Mouse (Mus musculus) lung, postnatal 14 days (tissue): ENCODE measurements around the gene Syne3.

Source experiments
- DNase-seq: peaks from one replicate; pipeline ENCODE4 v3.0.0; 2021

Gene Syne3

DNA sequence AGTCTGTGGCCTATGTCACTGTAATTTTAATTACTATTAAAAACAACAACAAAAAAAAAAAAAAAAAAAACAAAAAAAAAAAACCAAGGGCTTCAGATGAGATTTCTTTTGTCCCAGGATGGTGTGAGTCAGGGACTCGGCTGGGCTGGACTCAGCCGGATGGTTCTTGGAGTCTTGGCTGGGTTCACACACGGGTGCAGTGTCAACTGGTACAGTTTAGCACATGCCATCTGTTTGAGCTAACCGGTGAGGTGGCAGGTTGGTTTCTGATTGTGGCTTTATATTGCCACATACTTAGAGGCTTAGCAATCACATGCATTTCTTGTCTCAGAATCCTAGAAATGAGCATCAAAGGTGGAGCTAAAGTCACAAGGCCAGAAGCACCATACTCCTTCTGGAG is 92.3 kb downstream of the Syne3 start:
- no peak for DNase-seq

DNA sequence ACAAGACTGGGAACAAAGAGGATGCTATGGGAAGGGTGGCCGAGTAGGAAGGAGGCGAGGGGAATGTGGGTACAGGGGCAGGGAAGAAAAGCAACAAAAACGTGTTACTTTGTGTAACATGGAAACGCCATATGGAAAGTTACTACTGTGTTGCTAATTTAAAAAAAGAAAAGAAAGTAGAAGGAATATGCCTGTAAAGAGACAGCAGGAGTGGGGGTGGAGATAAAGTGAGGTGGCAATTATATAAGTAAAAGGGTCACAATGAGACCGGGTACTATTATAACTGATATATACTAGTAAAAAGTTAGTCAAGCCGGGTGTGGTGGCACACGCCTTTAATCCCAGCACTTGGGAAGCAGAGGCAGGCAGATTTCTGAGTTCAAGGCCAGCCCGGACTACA is 92.8 kb downstream of the Syne3 start:
- DNase-seq = no peak

DNA sequence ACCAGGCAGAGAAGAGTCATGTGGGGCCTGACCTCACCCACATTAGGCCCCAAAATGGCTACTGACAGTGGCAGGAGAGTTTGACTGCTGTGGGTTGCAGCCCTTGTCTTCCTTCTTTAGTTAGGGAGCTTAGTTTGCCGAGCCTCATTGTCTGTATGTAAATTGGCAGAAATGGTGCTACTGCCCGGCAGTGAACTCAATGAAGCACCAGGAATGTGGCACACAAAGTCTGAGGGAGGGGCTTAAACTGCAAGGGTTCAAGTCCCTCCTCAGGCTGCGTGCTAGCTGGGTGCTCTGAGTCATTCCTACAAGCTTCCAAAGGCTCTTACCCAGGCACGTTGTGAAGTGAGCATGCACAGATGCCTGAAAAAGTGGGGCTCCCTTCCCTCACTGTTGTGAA is 93.9 kb downstream of the Syne3 start:
- DNase-seq = no peak

DNA sequence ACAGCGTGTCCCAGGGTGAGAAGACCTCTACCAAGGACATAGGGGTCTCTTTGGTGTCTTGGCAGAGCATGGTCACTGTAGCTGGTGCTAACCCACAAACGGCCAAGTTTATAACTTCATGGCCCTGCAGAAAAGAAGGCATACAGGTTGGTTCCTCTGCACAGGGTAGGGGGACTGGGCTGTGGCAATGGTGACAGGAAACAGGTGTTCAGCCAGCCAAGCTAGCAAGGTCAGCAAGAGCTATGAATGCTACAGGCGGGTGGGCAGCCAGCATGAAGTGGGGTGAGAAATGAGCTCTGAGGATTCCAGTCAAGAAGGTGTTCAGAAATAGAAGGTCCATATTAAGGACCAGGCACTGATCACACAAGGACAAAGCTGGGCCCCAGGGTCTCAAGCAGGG is 96.6 kb downstream of the Syne3 start:
- DNase-seq = no peak

DNA sequence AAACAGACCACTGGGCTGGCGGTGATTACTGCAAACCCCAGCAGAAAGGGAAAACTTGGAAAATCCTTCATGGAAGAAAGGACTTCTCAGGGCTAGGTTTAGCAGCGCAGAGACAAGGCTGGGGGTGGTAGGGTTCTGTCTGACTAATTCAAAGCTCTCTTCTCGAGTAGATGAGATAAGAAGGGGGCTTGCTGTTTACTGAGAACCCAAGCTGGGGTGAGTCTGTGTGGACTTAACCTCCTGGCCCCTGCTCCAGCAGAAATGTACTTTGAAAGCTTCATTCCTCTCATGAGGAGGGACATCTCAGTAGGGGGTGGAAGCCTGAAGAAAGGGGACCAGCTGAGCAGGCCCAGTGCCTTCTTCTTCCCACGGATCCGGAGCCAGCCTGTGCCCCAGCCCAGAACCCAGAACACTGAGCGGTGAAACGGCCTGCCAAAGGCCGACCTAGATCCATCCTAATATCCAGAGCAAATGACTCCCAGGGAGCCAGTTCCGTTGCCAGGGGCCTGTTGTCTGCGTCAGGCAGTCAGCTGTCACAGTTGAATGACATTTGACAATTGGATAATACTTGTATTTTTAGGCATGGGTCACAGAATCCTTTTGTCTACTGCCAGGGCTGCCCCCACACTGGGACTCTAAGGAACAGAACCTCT is 97.2 kb downstream of the Syne3 start:
- no peak for DNase-seq

DNA sequence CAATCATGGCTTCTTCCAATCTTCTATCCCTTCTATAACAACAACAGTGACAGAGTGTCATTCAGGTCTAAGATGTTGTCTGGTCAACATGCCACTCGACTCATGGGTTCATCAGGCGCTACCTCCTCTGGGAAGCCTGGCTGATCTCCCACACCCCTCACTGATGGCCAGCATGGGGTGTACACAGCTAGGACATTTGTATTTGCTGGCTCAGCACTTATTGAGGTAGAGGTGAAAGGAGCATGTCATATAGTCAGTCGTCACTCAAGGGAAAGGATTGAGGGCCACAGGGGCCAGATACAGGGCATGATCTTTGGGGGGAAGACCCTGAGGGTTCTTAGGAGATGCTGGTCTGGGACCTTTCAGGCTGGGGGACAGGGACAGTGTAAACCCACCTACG is 99.9 kb downstream of the Syne3 start:
- no peak for DNase-seq

DNA sequence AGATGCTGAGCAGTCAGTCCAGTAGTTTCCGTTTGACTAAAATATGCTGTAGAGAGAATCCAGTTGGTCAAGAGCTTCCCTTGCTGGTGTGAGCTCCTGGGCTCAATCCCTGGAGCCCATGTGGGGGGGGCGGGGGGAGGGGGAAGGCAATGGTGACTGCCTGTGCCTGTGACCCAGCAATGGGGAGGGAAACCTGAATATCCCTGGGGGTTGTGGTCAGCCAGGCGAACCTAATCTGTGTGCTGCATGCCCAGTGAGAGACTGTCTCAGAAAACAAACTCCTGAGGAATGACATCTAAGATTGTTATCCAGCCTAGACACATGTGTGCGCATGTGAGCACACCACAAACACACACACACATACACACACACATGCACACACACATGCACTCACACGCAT is 100.6 kb downstream of the Syne3 start:
- DNase-seq = no peak

DNA sequence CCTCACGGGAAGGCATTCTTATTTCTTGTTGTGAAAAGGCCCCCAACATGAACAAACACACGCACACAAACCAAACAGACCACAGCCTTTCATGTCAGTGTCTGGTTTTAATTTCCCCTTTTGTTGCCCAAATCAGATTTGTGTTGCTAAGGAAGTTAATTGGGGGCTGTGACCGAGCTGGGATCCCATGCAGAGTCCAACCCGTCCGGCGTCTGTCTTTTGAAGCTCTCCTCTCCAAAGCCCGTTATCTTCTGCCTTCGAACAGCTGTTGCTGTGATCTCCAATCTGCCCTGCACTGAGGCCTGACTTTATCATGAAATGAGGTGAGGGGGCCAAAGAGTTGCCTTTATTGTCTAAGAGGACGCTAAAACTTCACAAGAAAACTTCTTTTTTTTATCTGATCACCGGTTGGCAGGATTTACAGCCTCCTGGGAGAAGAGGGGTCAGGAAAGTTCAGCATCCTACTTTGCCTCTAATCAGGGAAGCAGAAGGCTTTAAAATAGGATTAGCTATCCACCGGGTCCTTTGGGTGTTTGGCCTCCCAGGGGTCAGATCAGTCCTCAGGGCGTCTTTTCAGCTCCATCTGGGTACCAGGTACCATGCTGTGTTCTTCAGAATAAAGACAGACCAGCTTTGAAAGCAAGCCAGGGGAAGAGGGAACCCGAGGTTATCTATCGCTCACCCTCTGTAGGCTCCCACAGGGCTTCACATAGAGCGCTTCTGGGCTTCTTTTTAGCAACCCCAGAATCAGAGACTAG is 101.4 kb downstream of the Syne3 start:
- DNase-seq = no peak

DNA sequence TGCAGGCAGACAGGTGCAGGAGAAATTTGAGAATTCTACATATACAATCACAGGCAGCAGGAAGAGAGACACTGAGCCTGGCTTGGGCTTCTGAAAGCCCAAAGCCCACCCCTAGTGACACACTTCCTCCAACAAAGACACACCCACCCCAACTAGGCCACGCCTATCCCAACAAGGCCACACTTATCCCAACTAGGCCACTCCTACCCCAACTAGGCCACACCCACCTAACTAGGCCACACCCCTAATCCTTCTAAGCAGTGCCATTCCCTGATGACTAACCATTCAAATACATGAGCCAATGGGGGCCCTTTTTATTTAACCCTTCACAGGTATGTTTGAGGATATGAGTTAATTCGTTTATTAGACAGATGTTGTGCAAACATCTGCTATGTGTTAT is 102.5 kb downstream of the Syne3 start:
- no peak for DNase-seq

DNA sequence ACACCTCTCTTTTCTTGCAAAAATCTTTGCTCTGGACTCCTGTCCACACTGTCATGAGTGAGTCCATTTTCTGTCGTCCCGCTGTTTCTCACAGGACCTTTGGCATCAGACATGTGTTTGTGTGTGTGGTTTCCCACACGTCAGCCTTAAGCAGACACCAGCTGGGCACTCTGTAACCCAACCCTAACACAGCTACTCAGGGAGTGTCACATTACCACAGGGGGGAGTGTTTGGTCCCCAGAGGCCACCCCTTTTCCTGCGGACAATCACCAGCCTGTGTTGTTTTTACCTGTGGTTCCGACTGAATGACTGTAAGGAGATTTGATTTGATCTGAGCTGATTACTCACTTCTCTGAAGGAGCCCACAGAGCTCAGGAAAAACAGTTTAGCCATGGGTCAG is 105.5 kb downstream of the Syne3 start:
- DNase-seq = no peak

DNA sequence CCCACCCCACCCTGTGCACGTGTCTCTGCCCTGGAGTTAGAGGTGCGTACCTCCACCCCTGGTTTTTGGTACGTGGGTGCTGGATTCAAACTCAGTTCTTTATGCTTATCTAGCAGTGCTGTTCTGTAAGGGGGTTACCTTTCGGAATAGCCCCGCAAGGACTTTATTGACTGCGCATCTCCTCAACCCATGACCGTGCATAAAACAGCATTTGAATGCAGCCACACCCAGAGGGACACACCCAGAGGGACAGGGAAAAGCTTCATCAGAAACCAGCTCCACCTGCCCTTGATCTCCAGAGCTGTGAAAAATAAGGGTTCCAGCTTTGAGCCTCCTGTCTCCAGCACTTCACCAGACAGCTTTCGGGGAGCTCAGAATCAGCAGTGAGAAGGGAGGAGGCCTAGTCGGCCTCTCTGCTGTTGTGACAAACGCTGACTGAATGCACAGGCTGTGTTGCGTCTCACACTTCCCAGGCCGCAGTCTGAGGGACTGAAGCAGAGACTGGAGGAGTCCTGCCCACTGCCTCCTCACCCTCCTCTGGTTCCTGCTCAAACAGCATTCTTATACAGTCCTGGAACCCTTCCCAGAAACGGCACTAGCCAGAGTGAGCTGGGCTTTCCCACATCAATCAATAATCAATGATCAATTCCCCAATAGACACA is 107.1 kb downstream of the Syne3 start:
- no peak for DNase-seq

DNA sequence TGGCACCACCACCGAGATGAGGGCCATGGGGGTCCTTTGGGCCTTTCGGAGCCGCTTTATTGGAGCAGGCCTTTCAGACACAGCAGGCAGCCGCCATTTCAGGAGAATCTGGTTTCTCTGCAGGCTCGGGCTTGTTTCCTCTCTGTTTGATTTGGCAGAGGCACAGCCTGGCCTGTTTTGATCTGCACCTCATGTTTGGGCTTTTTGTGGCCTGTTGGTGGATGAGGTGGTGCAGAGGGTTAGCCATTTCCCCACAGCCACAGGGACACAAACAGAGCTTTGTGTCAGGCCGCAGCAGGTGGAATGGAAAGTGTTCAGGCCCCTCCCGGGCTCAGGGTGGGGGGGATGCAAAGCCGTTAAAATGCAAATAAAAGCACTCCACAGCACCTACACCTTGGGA is 108.3 kb downstream of the Syne3 start:
- DNase-seq = no peak

DNA sequence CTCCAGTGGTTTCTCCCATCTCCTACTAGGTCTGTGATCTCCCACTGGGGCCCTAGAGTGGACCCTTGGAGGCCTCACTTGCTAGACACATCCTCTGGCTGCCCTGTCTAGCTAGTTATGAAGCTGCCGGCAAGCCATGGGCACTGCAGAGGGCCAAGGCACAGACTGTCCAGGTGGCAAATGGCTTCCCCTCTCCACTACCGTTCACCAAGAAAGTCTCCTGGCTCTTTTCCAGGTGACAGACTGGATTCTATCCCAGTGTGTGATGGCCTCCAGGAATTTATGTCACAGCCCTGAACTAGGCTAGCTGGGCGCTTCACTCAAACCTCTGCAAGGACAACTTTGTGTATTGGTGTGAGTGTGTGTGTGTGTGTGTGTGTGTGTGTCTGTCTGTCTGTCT is 109.8 kb downstream of the Syne3 start:
- no peak for DNase-seq

DNA sequence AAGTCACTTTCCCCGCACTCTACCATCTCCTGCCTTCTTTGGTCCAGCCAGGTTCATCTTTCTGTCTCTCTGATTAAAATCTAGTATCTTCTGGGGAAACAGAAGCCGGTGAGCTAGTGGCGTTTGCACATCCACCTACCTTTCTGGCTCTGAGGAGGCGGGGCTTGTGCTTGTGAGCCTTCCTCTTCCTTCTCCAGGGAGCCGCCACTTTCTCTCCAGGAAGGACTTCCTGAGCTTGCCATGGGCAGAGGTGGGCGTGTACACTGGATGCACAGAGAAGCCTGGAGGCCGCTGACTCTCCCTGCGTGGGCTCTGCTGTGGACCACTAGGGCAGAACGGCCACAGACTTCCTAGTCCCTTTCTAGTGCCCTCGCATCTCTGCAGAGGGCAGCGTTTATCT is 110.4 kb downstream of the Syne3 start:
- no peak for DNase-seq

DNA sequence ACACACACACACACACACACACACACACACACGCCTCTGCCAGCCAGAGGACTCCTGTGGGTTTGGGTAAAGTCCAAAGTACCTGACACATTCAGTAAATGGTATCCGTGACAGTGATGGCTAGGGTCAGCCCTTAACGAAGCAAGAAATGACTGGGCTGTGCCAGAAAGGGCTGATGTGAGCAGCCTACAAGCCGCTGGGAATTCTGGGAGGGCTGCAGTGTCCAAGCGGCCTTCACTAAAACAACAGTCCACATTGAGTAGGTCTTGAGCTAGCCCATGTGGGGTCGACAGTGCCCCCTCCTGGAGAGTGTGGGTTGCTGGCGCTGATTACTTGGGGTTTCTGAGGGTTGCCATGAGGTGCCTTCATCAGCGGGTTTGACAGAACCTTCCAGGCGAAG is 110.9 kb downstream of the Syne3 start:
- no peak for DNase-seq

DNA sequence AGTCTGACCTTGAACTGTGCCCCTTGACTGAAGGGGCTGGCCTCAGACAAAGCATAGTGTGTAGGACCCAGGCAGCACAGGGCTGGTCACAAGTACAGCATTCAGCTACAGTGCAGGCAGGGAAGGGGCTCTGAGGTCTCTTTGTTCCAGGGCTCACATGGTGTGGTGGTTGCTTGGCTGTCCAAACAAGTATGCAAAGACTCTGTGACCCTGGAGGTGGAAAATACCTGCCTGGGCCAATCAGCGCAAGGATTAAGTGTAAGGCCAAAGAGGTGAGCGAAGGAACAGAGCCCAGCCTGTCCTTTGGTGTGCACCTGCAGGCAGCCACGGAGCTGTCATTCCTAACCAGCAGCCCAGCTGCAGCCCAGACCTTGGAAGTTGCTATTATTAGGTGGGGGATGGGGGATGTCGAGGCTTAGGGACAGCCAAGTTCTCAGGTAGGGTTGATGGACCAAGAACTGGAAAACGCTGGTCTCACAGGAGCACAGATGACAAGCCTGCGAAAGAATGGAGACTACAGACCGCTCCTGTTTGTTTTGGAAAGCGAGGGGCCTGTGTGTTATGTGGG is 112.5 kb downstream of the Syne3 start:
- DNase-seq = no peak

DNA sequence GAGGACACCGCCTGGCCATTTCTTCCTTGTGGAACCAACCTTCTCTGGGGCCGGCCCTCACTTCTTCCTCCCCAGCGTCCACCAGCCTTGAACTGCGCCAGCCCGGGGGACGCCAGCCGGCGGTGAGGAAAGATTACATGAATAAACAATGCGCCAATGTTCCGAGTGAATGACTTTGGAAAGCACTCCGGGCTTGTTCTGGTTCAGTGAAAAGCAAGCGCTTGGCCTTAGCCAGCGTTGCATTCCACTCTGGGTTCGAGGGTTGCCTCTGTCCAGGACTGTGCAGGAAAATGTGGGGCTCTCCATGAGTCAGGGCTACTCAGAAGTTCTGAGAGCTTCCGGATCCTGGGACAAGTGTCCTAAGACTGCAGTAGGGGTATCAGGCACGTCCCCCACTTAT is 113.0 kb downstream of the Syne3 start:
- DNase-seq = no peak

DNA sequence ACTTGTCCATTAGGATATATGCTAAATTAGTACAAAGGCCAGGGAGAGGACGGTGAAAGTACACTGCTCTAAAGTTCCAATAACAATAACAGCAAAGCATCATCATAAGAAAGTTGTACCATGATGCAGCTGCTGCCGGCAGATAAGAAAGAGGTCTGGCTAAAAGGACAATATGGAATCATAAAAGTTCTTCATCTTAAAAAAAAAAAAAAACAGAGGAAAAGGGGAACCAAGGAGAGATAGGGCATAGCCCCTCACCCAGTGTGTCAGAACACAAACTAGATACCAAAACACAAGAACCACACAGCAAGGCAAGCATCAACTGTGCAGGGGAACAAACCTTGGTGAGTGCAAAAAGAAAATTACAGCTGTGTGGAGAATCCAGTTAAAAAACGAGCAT is 117.4 kb downstream of the Syne3 start:
- no peak for DNase-seq

DNA sequence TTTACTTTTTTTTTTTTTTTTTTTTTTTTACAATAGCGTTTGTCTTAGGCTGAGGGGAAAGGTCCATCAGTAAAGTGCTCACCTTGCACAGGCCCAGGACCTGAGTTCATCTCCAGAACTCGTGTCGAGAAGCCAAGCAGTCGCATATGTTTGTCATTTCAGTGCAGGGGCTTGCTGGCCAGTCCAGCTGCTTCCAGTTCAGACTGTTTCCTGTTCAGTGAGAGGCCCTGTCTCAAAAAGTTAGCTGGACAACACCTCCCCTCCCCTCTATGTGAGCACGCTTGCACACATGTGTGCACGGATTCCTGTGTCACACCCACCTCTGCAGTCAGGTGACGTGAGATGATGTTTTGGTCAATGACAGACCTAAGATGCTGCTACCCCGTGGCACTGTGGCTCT is 119.5 kb downstream of the Syne3 start:
- no peak for DNase-seq

DNA sequence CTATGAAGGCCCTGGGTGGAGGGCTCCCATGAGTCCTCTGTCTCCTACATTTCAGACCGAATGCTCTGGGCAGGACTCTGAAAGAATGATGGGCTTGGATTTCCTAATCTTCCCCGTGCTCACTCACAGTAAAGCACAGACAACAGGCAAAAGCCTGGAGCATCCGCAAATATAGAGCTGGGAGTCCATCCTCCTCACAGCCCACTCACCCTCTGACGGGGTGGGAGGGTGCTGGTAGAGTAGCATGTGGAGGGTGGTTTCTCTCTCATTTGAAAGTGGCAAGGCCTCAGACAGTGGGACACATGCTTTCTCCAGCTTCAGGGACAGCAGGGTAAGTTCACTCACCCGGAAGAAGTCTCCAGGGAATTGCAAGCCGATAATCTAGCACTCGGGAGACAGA is 123.5 kb downstream of the Syne3 start:
- no peak for DNase-seq

DNA sequence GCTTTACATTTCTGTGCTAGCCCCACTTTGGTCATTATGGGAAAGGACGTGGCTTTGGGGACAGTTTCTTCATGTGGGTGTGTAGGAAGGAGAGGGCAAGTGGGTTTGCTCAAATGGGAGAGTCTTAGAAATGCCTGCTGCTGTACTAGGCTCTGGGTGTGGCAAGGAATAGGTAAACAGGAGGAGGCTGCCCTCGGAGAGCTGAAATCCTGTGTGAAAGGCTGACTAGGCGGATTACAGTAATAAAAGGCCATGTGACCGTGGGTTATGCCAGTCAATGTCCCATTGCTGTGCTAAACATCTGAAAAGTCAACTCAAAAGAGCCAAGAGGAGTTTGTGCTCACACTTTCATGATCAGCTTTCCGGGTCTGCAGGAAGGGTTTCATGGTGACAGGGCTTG is 127.1 kb downstream of the Syne3 start:
- no peak for DNase-seq

DNA sequence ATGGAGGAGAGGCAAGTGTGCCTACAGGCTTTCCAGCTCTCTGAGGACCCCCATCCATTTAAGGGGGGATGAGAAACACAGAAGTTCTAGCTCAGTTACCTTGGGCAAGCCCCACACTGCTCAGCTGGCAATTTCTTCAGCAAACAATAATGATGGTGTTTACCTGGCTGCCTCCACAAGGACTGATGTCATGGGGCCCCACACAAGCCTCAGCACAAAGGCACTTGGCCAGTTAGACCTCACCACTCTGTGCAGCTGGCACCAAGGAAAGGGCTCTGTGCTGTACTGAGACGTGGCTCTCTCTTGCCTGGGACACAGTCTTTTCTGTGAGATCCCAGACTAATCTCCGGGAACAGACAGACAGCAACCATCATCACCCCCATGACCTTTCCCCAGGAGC is 127.5 kb downstream of the Syne3 start:
- DNase-seq = no peak

DNA sequence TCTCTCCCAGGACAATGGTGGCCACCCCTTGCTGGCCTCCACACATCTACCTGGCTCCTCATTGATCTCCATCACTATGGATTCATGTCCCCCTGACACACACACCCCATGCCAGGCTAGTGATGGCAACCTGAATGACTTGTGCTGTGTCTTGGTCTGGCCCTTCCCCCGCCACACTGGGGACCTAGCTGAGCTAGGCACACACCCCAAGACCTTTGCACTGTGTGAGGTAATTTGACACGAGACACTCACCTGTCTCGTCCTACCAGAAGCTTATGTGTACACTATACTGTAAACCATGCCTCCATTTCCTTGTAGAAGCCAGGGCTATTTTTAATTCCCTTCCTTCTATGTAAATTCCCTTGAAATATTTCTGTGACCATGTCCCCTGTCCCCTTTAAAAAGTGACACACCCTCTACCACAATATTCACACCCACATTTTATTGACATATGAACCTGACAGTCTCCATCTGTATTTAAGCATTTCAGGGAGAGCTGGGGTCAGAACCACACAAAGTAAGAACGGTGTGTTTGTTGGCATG is 128.0 kb downstream of the Syne3 start:
- DNase-seq = no peak

DNA sequence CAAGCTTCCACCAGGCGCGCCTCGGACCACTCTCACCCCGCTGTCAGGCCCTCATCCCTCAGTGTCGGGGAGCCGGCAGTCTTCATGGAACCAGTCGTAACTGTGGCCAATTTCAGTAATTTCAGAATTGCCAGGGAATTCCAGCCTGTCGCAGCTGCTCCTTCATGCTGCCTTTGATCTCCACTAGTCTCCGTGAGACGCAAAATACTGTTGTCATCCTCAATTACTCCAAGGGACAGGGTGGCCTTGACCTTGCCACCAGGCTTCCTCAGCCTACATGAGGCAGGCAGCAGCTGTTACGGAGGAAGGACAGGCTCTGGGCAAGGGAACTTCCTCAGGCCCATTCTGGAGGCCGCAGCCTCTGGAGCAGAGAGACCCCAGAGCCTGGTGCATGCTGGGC is 129.2 kb downstream of the Syne3 start:
- DNase-seq = no peak
